8 mouse cellular contexts compared by ENCODE assay signal in the genomic region with DNA sequence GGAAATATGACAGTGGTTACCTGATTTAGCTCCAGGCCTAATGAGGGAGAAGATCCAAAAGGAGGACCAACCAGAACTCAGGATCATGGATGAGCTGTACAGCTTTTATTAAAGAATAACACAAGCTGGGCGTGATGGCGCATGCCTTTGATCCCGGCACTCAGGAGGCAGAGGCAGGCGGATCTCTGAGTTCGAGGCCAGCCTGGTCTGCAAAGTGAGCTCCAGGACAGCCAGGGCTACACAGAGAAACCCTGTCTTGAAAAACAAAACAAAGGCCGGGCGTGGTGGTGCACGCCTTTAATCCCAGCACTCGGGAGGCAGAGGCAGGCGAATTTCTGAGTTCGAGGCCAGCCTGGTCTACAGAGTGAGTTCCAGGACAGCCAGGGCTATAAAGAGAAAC. TPM values are rescaled to one million over a fixed set of nuclear protein-coding genes. Genes with fewer than 3 reads are reported as not detected.
DNase-seq lines count a peak whose midpoint lies in the region; ATAC-seq and TF ChIP-seq lines count a peak whose summit lies in the region.
"Not testable (repeated sequence)": the region's sequence is repeated elsewhere in the genome, so short reads cannot be mapped to it uniquely, and the experiment has no call there.

A gene (minus strand): TSS at position 101 of the 400 bp plus-strand sequence.

- intact Hi-C loops in heart, postnatal 36 days (cut with DNase I) = not testable (repeated sequence)

- not testable (repeated sequence) for DNase-seq in brain, embryonic 14.5 days (ENCODE audit: low read depth); heart, postnatal 36 days; left cerebral cortex, adult 8-10 months (ENCODE audit: low spot score in 2 of 2); lung, embryonic 14.5 days; neural tube, embryonic 11.5 days (ENCODE audit: low spot score)

- H3K9me3 ChIP-seq in E14TG2a.4 (ENCODE audit: low read length); forebrain, embryonic 12.5 days; kidney, embryonic 14.5 days (ENCODE audit: control insufficient read depth, low read length); lung, embryonic 14.5 days (ENCODE audit: low read depth, low read length); neural tube, embryonic 11.5 days (ENCODE audit: control insufficient read depth, low read length): not testable (repeated sequence)

- not testable (repeated sequence) for H3K4me2 ChIP-seq in forebrain, embryonic 12.5 days; kidney, embryonic 14.5 days (replicated peaks; ENCODE audit: low read depth, low read length); lung, embryonic 14.5 days; neural tube, embryonic 11.5 days (ENCODE audit: low read depth)

- H3K27ac ChIP-seq in forebrain, embryonic 12.5 days; kidney, embryonic 14.5 days (ENCODE audit: low read depth, low read length); lung, embryonic 14.5 days (ENCODE audit: low read depth); neural tube, embryonic 11.5 days (ENCODE audit: low read depth, low read length): not testable (repeated sequence)

- H3K9ac ChIP-seq in forebrain, embryonic 12.5 days; kidney, embryonic 14.5 days (ENCODE audit: low read depth, low read length); lung, embryonic 14.5 days; neural tube, embryonic 11.5 days (ENCODE audit: low read length): not testable (repeated sequence)

- TF ChIP-seq CTCF in E14TG2a.4 (conservative IDR thresholded peaks at IDR 0.05; ENCODE audit: low read length); brain, embryonic 14.5 days (IDR thresholded peaks at IDR 0.05; ENCODE audit: borderline replicate concordance, extremely low read depth, insufficient read depth, insufficient read length); lung, embryonic 14.5 days (IDR thresholded peaks at IDR 0.05; ENCODE audit: low read depth): not testable (repeated sequence)

- H3K36me3 ChIP-seq in E14TG2a.4 (ENCODE audit: insufficient read depth, low read length) = peaks cover 18% of the 10 kb centered on the region
- not testable (repeated sequence) for H3K36me3 ChIP-seq in forebrain, embryonic 12.5 days (replicated peaks); kidney, embryonic 14.5 days (ENCODE audit: control insufficient read depth, insufficient read depth, low read length); lung, embryonic 14.5 days (ENCODE audit: insufficient read depth); neural tube, embryonic 11.5 days (ENCODE audit: control insufficient read depth, insufficient read depth, low read length)

- not testable (repeated sequence) for ATAC-seq in forebrain, embryonic 12.5 days (ENCODE audit: low FRiP score); kidney, embryonic 14.5 days (ENCODE audit: low FRiP score, low TSS enrichment); lung, embryonic 14.5 days (ENCODE audit: insufficient read depth); neural tube, embryonic 11.5 days (ENCODE audit: insufficient read depth, low FRiP score, low TSS enrichment)

- peaks cover 55% of the 10 kb centered on the region for H3K4me1 ChIP-seq in E14TG2a.4 (replicated peaks; ENCODE audit: low read depth, low read length)
- H3K4me1 ChIP-seq in forebrain, embryonic 12.5 days; kidney, embryonic 14.5 days (ENCODE audit: control insufficient read depth, insufficient read depth, low read length); lung, embryonic 14.5 days (ENCODE audit: insufficient read depth); neural tube, embryonic 11.5 days (ENCODE audit: control insufficient read depth, insufficient read depth, low read length): not testable (repeated sequence)

- 95% methylated on average over 11 of the region's 11 CpGs for WGBS in forebrain, embryonic 12.5 days
- WGBS in kidney, embryonic 14.5 days = 91% methylated on average over 11 of the region's 11 CpGs
- whole genome bisulfite sequencing in lung, embryonic 14.5 days = 87% methylated on average over 11 of the region's 11 CpGs
- 89% methylated on average over 11 of the region's 11 CpGs for WGBS in neural tube, embryonic 11.5 days

- TF ChIP-seq POLR2A in brain, embryonic 14.5 days (IDR thresholded peaks at IDR 0.05; ENCODE audit: borderline replicate concordance, extremely low read depth, insufficient read depth, insufficient read length, poor library complexity, severe bottlenecking) = not testable (repeated sequence)

- not testable (repeated sequence) for H3K27me3 ChIP-seq in E14TG2a.4 (ENCODE audit: insufficient read depth, low read length); forebrain, embryonic 12.5 days; kidney, embryonic 14.5 days (ENCODE audit: control insufficient read depth, insufficient read depth, low read length); lung, embryonic 14.5 days (ENCODE audit: insufficient read depth, low read length); neural tube, embryonic 11.5 days (ENCODE audit: control insufficient read depth, insufficient read depth, low read length)

- H3K4me3 ChIP-seq in E14TG2a.4 (replicated peaks; ENCODE audit: low read length) = peak within 1 kb of the TSS; percentile 39; the same call in 1 of the 2 replicates
- not testable (repeated sequence) for H3K4me3 ChIP-seq in forebrain, embryonic 12.5 days (replicated peaks); kidney, embryonic 14.5 days (ENCODE audit: low read length); lung, embryonic 14.5 days (ENCODE audit: low read depth, low read length); neural tube, embryonic 11.5 days (ENCODE audit: low read depth, low read length)

RNA-seq across cellular contexts. Expression of the gene that starts here (rescaled TPM):
- polyA plus RNA-seq in brain, embryonic 14.5 days (2012; rRNA removed) = 14.6 and 15.4 TPM in 2 replicates
- polyA plus RNA-seq in forebrain, embryonic 12.5 days (2016; fragmentation: Nextera tagmentation; extraction: Ambion mirVana) = 18.8 and 20.9 TPM in 2 replicates
- total RNA-seq in heart, postnatal 36 days (2021) = 10 to 100 TPM; 10.8 to 10.9 TPM
- 9.2 and 16.9 TPM in 2 replicates for polyA plus RNA-seq in kidney, embryonic 14.5 days (2014; fragmentation: Nextera tagmentation; extraction: Ambion mirVana)
- total RNA-seq in left cerebral cortex, adult 8-10 months (2022) = 10 to 100 TPM; 18.3 to 19.3 (median 18.8) TPM
- 13.3 and 14.5 TPM in 2 replicates for polyA plus RNA-seq in lung, embryonic 14.5 days (2014; fragmentation: Nextera tagmentation; extraction: Ambion mirVana)
- polyA plus RNA-seq in neural tube, embryonic 11.5 days (2014; fragmentation: Nextera tagmentation; extraction: Ambion mirVana) = 17.5 and 19.1 TPM in 2 replicates
